Mouse (Mus musculus): ENCODE data around the gene Snx29.

DNA sequence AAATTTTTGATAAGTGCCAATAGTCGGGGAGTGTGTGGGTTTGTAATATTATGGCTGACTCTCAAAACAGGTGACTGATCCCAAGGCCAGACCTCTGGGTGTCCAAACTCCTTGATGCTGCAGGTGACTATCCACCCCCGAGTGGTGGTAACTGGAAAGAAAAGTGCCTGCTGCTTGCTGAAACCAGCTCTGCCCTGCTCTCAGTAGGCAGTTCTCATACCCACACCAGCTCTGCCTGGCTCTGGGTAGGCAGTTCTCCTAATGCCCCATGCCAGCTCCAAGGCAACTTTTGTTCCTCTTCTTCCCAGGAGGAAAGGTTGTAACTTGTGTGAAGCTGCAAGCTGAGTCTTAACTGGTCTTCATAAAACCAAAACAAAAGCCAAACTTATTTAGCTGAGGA is 321.7 kb downstream of the Snx29 start:
- TF ChIP-seq ZC3H11A (IDR thresholded peaks at IDR 0.05; ENCODE audit: borderline replicate concordance, low read depth, low read length) (no peak), HCFC1 (IDR thresholded peaks at IDR 0.05; ENCODE audit: borderline replicate concordance, insufficient read depth, low read length) (no peak)
